In the genomic region with DNA sequence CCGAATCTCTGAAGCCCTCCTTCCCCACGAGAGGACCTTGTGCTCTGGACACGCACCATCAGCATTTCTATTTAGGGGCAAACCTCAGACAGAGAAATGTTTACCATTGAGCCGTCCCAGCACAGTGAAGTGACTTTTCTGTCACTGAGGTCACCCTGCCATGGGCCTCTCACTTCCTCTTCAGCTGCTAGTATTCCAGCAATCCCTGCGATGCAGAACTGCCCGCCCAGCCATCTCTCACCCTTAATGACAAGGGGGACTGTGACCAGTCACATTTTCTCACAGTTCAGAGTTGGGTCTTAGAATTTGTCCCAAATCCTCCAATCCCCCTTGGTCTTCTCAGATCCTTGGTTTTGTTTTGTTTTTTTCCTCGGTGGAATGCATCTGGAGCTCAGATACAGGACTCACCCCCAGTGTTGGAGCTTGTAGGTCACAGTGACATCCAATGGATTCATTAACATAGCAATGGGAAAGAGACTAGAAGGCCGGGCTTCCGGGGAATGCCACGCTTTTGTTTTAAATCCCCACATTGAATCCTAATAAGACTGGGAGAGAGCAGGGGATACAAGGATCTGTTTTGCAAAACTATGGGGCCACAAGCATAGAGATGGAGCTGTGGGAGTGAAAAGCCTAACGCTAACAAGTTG, we compare ENCODE assay signal across 8 mouse cellular contexts. TPM values are rescaled to one million over a fixed set of nuclear protein-coding genes. Genes with fewer than 3 reads are reported as not detected.
DNase-seq lines count a peak whose midpoint lies in the region; ATAC-seq and TF ChIP-seq lines count a peak whose summit lies in the region.

No protein-coding gene starts in this region.

- H3K4me3 ChIP-seq in forebrain, embryonic 14.5 days (ENCODE audit: low read depth, low read length): no peak overlapping the region
- H3K4me3 ChIP-seq in liver, adult 2 months (ENCODE audit: insufficient read depth, low read depth, low read length): no peak overlapping the region
- no peak overlapping the region for H3K4me3 ChIP-seq in thymus, adult 2 months (ENCODE audit: control insufficient read depth, insufficient read depth, low read length)

- 10% methylated on average over 11 of the region's 11 CpGs for WGBS in forebrain, embryonic 14.5 days
- WGBS in liver, adult 2 months: 61% methylated on average over 11 of the region's 11 CpGs
- WGBS in thymus, adult 2 months: 54% methylated on average over 11 of the region's 11 CpGs

- H3K9ac ChIP-seq in forebrain, embryonic 14.5 days (ENCODE audit: low read length): no peak overlapping the region
- H3K9ac ChIP-seq in liver, adult 2 months (ENCODE audit: low read depth, low read length): no peak overlapping the region

- no peak overlapping the region for H3K4me2 ChIP-seq in forebrain, embryonic 14.5 days (ENCODE audit: low read length)

- no peak overlapping the region for H3K27ac ChIP-seq in forebrain, embryonic 14.5 days (ENCODE audit: low read depth, low read length)
- H3K27ac ChIP-seq in liver, adult 2 months (replicated peaks; ENCODE audit: insufficient read depth, low read depth, low read length): no peak overlapping the region
- no peak overlapping the region; the same call in 1 of the 2 replicates for H3K27ac ChIP-seq in thymus, adult 2 months (ENCODE audit: control insufficient read depth, insufficient read depth, low read length)

- peaks cover 32% of the 10 kb centered on the region for H3K4me1 ChIP-seq in forebrain, embryonic 14.5 days (ENCODE audit: control insufficient read depth, insufficient read depth, low read length)
- H3K4me1 ChIP-seq in liver, adult 2 months (ENCODE audit: control insufficient read depth, insufficient read depth, low read length): no peaks in the 10 kb centered on the region; the same call in 1 of the 2 replicates
- peaks cover 2% of the 10 kb centered on the region; the same call in 1 of the 2 replicates for H3K4me1 ChIP-seq in thymus, adult 2 months (replicated peaks; ENCODE audit: control insufficient read depth, insufficient read depth, low read length)

- DNase-seq in layer of hippocampus, adult 11-12 months (ENCODE audit: low spot score): peak; percentile 40
- DNase-seq in layer of hippocampus, postnatal 25 days (ENCODE audit: extremely low spot score in 1 of 2, low spot score in 1 of 2): no peak
- DNase-seq in R1 (ENCODE audit: low read depth, low spot score): peak; percentile 99
- DNase-seq in forebrain, embryonic 14.5 days (ENCODE audit: low spot score): peak; percentile 36
- peak; percentile 16 for DNase-seq in liver, adult 2 months (ENCODE audit: extremely low read depth, low read depth, low spot score)
- no peak for DNase-seq in c-Kit-positive CD71-positive TER-119-positive erythroid progenitor cells, embryonic 14.5 days (ENCODE audit: low spot score)
- no peak for DNase-seq in urinary bladder, postnatal 25 days (ENCODE audit: low spot score)
- no peak for DNase-seq in thymus, adult 2 months

- H3K27me3 ChIP-seq in forebrain, embryonic 14.5 days (replicated peaks; ENCODE audit: control insufficient read depth, insufficient read depth, low read length): no peaks in the 10 kb centered on the region
- H3K27me3 ChIP-seq in liver, adult 2 months (ENCODE audit: control insufficient read depth, insufficient read depth, low read length): no peaks in the 10 kb centered on the region
- H3K27me3 ChIP-seq in thymus, adult 2 months (ENCODE audit: control insufficient read depth, insufficient read depth, low read length): no peaks in the 10 kb centered on the region

- H3K9me3 ChIP-seq in forebrain, embryonic 14.5 days (replicated peaks; ENCODE audit: control insufficient read depth, low read length): no peaks in the 10 kb centered on the region

- ATAC-seq in forebrain, embryonic 14.5 days: no peak

- H3K79me2 ChIP-seq in liver, adult 2 months (ENCODE audit: control insufficient read depth, insufficient read depth, low read length): no peaks in the 10 kb centered on the region

- TF ChIP-seq POLR2A in liver, adult 2 months (IDR thresholded peaks at IDR 0.05; ENCODE audit: extremely low read depth, insufficient read depth, low read length): no peak
- TF ChIP-seq POLR2A in thymus, adult 2 months (IDR thresholded peaks at IDR 0.05; ENCODE audit: control insufficient read depth, extremely low read depth, insufficient read depth, low read length, poor library complexity): no peak

- TF ChIP-seq CTCF in liver, adult 2 months (IDR thresholded peaks at IDR 0.05; ENCODE audit: low read depth, low read length): no peak
- TF ChIP-seq CTCF in thymus, adult 2 months (IDR thresholded peaks at IDR 0.05; ENCODE audit: borderline replicate concordance, control insufficient read depth, extremely low read depth, insufficient read depth, low read length, poor library complexity): no peak

- no peaks in the 10 kb centered on the region for H3K36me3 ChIP-seq in forebrain, embryonic 14.5 days (ENCODE audit: control insufficient read depth, insufficient read depth, low read length)
- no peaks in the 10 kb centered on the region for H3K36me3 ChIP-seq in liver, adult 2 months (ENCODE audit: control insufficient read depth, insufficient read depth, low read length)
- no peaks in the 10 kb centered on the region for H3K36me3 ChIP-seq in thymus, adult 2 months (ENCODE audit: control insufficient read depth, insufficient read depth, low read length)

RNA-seq across cellular contexts. Expression of a gene that starts 0.4 kb away (rescaled TPM):
- total RNA-seq in layer of hippocampus, postnatal 25 days (2021): 10 to 100 TPM; 27.2 to 35.7 TPM
- 25.0 and 27.7 TPM in 2 replicates for polyA plus RNA-seq in forebrain, embryonic 14.5 days (2014; fragmentation: Nextera tagmentation; extraction: Ambion mirVana)
- 5.1 and 6.1 TPM in 2 replicates for total RNA-seq in liver, adult 2 months (2014; rRNA removed)
- polyA plus RNA-seq in liver, adult 2 months (2012; rRNA removed): 2.2 and 2.4 TPM in 2 replicates
- 38.2 and 38.8 TPM in 2 replicates for polyA plus RNA-seq in thymus, adult 2 months (2012; rRNA removed)

Comparison
In these comparisons a context has a peak if more than half of its experiments do, and no peak if none do; other contexts are left out.
1. DNase-seq: peak in layer of hippocampus, adult 11-12 months (single experiment), R1 (single experiment), forebrain, embryonic 14.5 days (single experiment) and liver, adult 2 months (single experiment); none in layer of hippocampus, postnatal 25 days (0 of 2), c-Kit-positive CD71-positive TER-119-positive erythroid progenitor cells, embryonic 14.5 days (single experiment), urinary bladder, postnatal 25 days (single experiment) and thymus, adult 2 months (single experiment).